Mouse (Mus musculus): ENCODE measurements at regions not wholly inside any gene's neighbourhood (a gene's known extent, or its start where the extent isn't known, plus 50 kb on each side); places are given as distances from the start of the nearest gene placed in this dataset.

GRCm38 (mm10) chr9:59182490-59182889 is 108.9 kb upstream of the Adpgk start:
- no peak for TF ChIP-seq POLR2A (IDR thresholded peaks at IDR 0.05; ENCODE audit: low read depth, low read length)
- TF ChIP-seq CTCF (IDR thresholded peaks at IDR 0.05; ENCODE audit: extremely low read depth, insufficient read length, insufficient replicate concordance, low read depth, low read length) = no peak

All from small intestine, adult 2 months (tissue).